Mouse (Mus musculus) lung, adult 2 months (tissue): ENCODE data around the gene Fam198a. TPM values are rescaled to one million over a fixed set of nuclear protein-coding genes. Genes with fewer than 3 reads are reported as not detected.

Experiments
- DNase-seq: peaks from one replicate; pipeline ENCODE4 v3.0.0; 2022
- H3K4me1 ChIP-seq: fragments of 200-500 bp; 2 replicates; pipeline ENCODE4 v1.6.1; 2011; ENCODE audit warnings: low read length; ENCODE audit not compliant: control insufficient read depth, insufficient read depth
- H3K4me3 ChIP-seq: fragments of 200-500 bp; replicated peaks from 2 replicates; pipeline ENCODE3; 2011; ENCODE audit warnings: low read depth, mild to moderate bottlenecking, control low read depth, low read length; ENCODE audit errors: extremely low read depth
- CTCF ChIP-seq: fragments of 200-500 bp; IDR thresholded peaks from 2 replicates; pipeline ENCODE4 v1.5.1; 2011; ENCODE audit warnings: mild to moderate bottlenecking, low read length, control low read depth; ENCODE audit not compliant: insufficient read depth
- POLR2A ChIP-seq: fragments of 200-500 bp; IDR thresholded peaks from 2 replicates; pipeline ENCODE4 v1.6.1; 2011; ENCODE audit warnings: low read depth, mild to moderate bottlenecking, control low read depth, low read length, borderline replicate concordance; ENCODE audit errors: extremely low read depth
- WGBS: fragments of 180-500 bp; shearing (Covaris S2); methylation state at CpG from one replicate; pipeline ENCODE4 v1.1.7; 2018; 5-methylcytosine and 5-hydroxymethylcytosine counted together
- polyA plus RNA-seq: library from polyadenylated mRNA; depleted of rRNA; stranded (reverse); fragments of >200 nt; gene quantifications from 2 replicates; pipeline ENCODE4 v1.2.3, GENCODE M21; 2012

Gene Fam198a
- polyA plus RNA-seq, 1 experiment = 8.4 TPM

DNA sequence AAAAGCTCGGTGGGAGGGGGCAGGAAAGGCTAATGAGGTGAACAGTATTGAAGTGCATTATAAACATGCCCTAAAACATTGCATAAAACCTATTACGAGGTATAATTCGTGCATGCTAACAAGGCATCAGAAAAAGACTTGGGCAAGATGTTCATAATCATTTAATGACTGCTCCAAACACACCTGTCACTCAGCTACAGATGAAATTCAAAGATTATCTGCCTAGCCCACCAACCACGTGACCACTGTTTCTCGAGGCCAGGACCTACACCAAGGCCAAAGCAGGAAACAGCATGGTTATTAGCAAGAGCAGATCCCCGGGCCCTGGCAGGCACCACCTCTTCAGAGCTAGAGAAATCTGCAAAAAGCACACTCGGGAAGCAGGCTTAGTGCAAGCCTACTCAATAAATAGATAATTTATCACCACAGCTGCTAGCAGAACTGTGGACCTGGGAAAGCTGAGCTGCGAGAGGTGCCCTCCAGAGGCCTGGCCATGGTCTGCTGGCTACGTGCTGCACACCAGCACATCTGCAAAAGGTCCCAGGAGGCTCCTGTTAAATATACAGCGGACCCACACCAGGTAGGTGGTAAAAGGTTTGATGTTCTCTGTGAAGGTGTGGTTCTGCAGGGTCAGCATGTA, 30.8 kb downstream of the Fam198a start:
- H3K4me3 ChIP-seq = no peak overlapping the region
- WGBS = 75% methylated on average over 10 of the region's 10 CpGs
- no peak for TF ChIP-seq POLR2A
- no peak for TF ChIP-seq CTCF
- DNase-seq = no peak
- no peaks in the 10 kb centered on the region for H3K4me1 ChIP-seq

GRCm38 (mm10) chr9:121982214-121982613, 31.4 kb downstream of the Fam198a start:
- TF ChIP-seq CTCF = no peak
- no peak for TF ChIP-seq POLR2A
- 96% methylated on average over 22 of the region's 22 CpGs for WGBS
- DNase-seq = no peak

GRCm38 (mm10) chr9:121982665-121983064, 31.9 kb downstream of the Fam198a start:
- H3K4me3 ChIP-seq = no peak overlapping the region
- no peaks in the 10 kb centered on the region for H3K4me1 ChIP-seq
- DNase-seq = no peak
- 89% methylated on average over 15 of the region's 15 CpGs for WGBS
- TF ChIP-seq POLR2A (no peak), CTCF (no peak)

More at GRCm38 (mm10) chr9:121982214-121982613, 31.4 kb downstream of the Fam198a start:
- Histone ChIP-seq H3K4me3 (no peak overlapping the region), H3K4me1 (no peaks in the 10 kb centered on the region)

DNA sequence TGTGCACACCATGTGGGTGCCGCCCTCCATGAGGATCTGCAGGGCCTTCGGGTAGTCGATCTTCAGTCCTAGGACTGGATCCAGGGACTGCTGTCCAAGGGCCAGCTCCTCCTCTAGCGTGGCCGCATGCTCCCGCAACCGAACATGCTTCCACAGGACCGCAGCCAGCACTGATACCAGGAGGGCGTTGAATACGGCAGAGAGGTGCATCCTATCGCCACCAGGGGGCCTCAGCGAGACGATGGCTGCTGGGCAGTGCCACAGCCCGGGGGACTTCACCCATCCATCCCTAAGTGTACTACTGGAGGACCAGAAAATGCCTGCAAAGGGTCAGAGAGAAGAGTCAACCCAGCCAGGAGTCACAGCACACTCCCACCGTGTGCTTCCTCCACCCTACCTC, 32.7 kb downstream of the Fam198a start:
- DNase-seq = peak; percentile 72
- TF ChIP-seq POLR2A (no peak), CTCF (peak; percentile 83)
- 35% methylated on average over 15 of the region's 15 CpGs for WGBS
- no peak overlapping the region for H3K4me3 ChIP-seq
- no peaks in the 10 kb centered on the region for H3K4me1 ChIP-seq

DNA sequence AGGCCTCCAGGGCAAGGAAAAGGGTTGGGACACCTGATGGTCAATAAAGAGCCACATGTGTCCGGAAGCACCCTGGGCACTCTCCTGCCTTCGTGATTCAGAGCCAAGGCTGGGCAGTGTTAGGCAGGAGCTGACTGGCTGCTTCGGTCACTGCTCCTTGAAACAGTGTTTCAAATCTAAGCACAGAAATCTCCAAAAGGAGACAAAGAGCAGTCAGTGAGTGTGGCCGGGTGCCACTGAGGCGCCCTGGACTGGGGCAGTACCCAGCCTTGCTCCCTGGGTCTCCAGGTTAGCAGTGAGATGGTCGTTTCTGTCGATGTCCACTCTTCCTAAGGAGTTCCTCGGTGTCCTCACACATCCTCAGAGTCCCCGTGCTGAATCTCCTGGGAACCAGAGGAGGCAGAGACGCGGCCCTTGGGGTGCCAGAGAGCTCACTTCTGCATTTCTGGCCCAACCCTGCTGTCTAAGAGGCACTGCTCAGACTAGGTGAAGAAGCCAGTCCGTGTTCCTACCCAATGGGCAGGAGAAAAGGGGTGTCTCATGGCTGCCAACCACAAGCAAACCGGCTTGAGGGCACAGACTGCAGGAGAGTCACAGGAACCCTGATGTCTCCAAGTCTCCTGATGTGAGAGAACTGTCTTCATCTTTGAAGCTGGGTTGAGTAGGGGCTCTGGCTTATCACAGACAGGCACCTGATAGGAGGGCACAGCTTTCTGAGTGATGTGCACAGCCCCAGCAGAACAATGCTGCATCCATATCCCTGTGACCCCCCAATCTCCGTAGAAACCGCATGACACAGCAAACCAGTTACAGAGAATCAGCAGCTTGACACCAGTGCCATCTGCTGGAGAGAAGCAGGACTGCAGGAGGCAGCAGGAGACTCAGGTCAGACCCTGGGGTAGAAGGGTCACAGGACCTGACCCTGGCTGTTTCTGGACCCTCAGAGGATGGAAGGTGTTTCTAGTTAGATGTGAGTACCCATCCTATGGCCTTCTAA, 34.0 kb downstream of the Fam198a start:
- H3K4me3 ChIP-seq = no peak overlapping the region

GRCm38 (mm10) chr9:121988910-121989309, 38.1 kb downstream of the Fam198a start:
- DNase-seq = no peak
- 60% methylated on average over 3 of the region's 3 CpGs for WGBS
- H3K4me1 ChIP-seq = no peaks in the 10 kb centered on the region
- TF ChIP-seq CTCF (no peak), POLR2A (no peak)
- H3K4me3 ChIP-seq = no peak overlapping the region

More for the DNA sequence above, 34.0 kb downstream of the Fam198a start:
- TF ChIP-seq POLR2A (no peak), CTCF (peak; percentile 99)
- 63% methylated on average over 15 of the region's 15 CpGs for WGBS
- H3K4me1 ChIP-seq = no peaks in the 10 kb centered on the region
- DNase-seq = peak; percentile 73

- no peak for DNase-seq
Measured at GRCm38 (mm10) chr9:121989536-121989935, 38.7 kb downstream of the Fam198a start.

DNA sequence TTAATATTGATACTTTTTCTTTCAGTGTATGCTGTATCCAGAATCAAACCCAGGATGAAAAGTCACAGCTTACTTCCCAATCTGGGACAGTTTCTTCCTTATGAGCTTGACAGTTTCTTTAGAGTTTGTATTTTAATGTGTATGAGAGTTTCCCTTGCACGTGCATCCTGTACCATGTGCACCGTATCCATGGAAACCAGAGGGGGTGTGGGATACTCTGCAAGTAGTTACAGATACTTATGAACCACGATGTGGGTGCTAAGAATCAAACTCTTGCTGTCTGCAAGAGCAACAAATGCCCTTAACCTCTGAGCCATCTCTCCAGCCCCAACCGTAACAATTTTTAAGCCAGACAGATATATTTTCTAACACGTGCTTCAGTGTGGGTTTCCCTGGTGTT, 40.3 kb downstream of the Fam198a start:
- TF ChIP-seq CTCF (no peak), POLR2A (no peak)
- DNase-seq = no peak
- Histone ChIP-seq H3K4me1 (peaks cover 5% of the 10 kb centered on the region; the same call in 1 of the 2 replicates), H3K4me3 (no peak overlapping the region)
- 62% methylated on average over 5 of the region's 5 CpGs for WGBS

More at GRCm38 (mm10) chr9:121989536-121989935, 38.7 kb downstream of the Fam198a start:
- TF ChIP-seq CTCF (no peak), POLR2A (no peak)
- no peaks in the 10 kb centered on the region for H3K4me1 ChIP-seq
- WGBS = 58% methylated on average over 5 of the region's 5 CpGs
- no peak overlapping the region for H3K4me3 ChIP-seq

DNA sequence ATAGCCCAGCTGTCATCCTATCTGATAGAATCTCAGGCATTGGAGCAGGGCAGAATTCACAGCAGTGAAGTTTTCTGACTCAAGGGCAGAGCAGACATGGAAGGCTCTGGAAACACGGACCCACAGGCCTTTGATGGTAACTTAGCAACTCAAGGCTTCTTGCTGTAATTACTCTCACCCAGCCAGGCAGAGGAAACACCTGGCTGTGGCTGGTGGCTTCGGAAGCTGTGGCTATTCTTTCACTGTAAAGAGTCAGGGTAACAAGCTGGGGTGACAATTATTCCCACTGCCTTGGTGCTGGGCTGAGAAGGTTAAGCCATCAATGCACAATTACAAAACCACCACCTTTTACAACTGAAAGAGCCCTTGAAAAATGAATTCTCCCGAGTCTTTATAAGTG, 42.3 kb downstream of the Fam198a start:
- Histone ChIP-seq H3K4me1 (peaks cover 5% of the 10 kb centered on the region; the same call in 1 of the 2 replicates), H3K4me3 (no peak overlapping the region)
- no peak for DNase-seq
- TF ChIP-seq POLR2A (no peak), CTCF (no peak)
- 60% methylated on average over 3 of the region's 3 CpGs for WGBS

GRCm38 (mm10) chr9:121995077-121995476, 44.3 kb downstream of the Fam198a start:
- no peak for DNase-seq
- Histone ChIP-seq H3K4me3 (peak overlapping the region; percentile 87), H3K4me1 (peaks cover 5% of the 10 kb centered on the region; the same call in 1 of the 2 replicates)
- TF ChIP-seq CTCF (no peak), POLR2A (no peak)
- 16% methylated on average over 10 of the region's 10 CpGs for WGBS
